Mouse (Mus musculus): ENCODE results near the gene Vsig2.

Vsig2 gene

GRCm38 (mm10) chr9:37539170-37540025, at the start of gene Vsig2:
TSS of gene Vsig2 (plus strand) at chr9:37539255.
- DNase-seq (ENCODE audit: low spot score in 2 of 2) = no peak

GRCm38 (mm10) chr9:37489446-37490120, 49.5 kb upstream of the Vsig2 start:
- peak; percentile 24 to 51 for DNase-seq (ENCODE audit: low spot score in 2 of 2)

GRCm38 (mm10) chr9:37495761-37496160, 43.3 kb upstream of the Vsig2 start:
- no peak for DNase-seq (ENCODE audit: low spot score in 2 of 2)

DNA sequence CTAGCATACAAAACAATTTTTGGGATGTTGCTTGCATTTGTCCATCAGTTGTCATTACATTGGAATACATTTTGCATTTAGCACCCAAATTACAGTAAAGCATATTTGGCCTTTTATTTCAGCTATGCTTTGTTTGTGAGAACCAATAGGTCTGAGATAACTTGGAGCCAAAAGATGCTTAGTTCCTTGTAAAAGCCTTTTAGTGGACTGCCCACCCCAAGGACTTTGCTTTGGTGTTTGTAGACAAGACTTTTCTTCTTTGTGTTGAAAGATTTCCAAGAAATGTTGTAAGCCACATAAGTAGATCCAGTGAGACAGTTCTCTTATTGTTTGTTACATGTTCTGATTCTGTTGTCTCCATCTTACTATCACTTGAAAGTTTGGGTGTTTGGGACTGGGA, 42.7 kb upstream of the Vsig2 start:
- no peak for DNase-seq (ENCODE audit: low spot score in 2 of 2)

DNA sequence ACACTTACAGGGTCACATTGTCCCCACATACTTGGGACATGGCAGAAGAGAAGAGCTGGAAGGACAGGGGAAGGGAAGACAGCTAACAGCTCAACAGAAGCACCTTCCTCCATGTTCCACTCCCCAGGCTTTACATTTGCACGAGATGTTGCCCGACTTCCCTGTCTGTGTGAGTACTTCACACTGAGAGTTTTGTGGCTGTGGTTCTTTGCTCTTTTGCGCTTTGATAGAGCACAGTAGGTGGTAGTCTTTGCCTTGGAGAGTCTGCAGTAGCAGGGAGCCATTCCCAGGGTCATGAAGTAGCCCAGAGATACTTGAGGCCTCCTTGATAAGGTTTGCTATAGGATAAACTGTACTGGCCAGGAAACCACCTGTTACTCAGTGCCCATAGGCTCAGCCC, 38.9 kb upstream of the Vsig2 start:
- DNase-seq (ENCODE audit: low spot score in 2 of 2) = no peak

GRCm38 (mm10) chr9:37501170-37501569, 37.9 kb upstream of the Vsig2 start:
- DNase-seq (ENCODE audit: low spot score in 2 of 2) = no peak

DNA sequence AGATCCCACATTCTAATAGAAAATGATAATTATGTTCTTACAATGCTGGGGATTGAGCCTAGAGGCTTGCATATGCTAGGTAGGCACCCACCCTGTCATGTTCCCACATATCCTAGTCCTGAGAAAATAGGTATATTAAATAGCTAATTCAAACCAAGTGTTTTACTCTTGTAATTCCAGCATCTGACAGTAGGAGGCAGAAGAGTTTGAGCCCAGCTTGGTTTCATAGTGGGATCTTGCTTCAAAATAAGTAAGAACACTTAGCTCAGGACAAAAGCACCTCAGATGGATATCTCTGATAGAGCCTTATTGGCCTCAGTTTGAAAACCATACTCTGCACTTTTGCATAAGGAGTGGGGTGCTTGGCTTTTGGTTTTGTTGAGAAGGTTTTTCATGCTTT, 34.7 kb upstream of the Vsig2 start:
- DNase-seq (ENCODE audit: low spot score in 2 of 2) = no peak

- no peak for DNase-seq (ENCODE audit: low spot score in 2 of 2)
These were observed 33.0 kb upstream of the Vsig2 start for GRCm38 (mm10) chr9:37506023-37506422.

- no peak for DNase-seq (ENCODE audit: low spot score in 2 of 2)
These were observed 27.0 kb upstream of the Vsig2 start for GRCm38 (mm10) chr9:37512097-37512496.

GRCm38 (mm10) chr9:37514456-37514855, 24.6 kb upstream of the Vsig2 start:
- DNase-seq (ENCODE audit: low spot score in 2 of 2) = no peak

- no peak for DNase-seq (ENCODE audit: low spot score in 2 of 2)
These were observed 21.6 kb upstream of the Vsig2 start for GRCm38 (mm10) chr9:37517467-37517866.

GRCm38 (mm10) chr9:37518991-37519390, 20.1 kb upstream of the Vsig2 start:
- no peak for DNase-seq (ENCODE audit: low spot score in 2 of 2)

DNA sequence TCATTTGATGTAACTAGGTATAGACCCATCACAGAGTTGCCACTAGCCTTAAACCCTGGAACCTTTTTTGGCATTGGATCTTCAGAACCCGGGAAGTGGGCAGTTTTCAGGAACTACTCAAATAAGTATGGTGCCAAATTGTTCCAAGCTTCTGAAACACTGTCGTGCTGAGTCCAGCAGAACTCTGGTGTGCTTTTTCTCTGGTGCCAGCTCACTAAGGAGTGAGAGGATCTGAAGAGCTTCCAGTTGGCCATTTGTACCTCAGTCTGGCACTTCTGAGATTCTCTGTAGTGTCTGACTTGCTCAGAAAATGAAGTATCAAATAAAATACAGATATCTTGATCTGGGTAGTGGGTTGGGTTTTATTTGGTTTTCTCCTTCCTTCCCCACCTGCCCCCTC, 19.1 kb upstream of the Vsig2 start:
- DNase-seq (ENCODE audit: low spot score in 2 of 2) = no peak

DNA sequence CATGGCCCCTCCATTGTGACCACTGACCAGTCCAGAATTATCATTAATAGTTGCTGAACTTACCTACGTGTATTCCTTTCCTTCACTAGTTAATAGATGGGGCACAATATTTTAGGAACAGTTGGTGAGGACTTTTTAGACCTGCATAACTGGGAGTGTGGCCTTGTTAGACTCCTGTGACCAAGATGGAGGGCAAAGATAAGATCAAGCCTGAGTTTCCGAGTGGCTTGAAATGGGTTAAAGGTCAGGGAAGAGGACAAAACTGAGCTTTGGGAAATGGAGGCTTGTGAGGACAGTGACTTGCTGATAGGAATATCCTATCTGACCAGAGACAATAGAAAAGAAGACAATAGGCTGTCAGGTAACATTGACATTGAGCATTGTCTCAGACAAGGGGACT, 13.6 kb upstream of the Vsig2 start:
- no peak for DNase-seq (ENCODE audit: low spot score in 2 of 2)

DNA sequence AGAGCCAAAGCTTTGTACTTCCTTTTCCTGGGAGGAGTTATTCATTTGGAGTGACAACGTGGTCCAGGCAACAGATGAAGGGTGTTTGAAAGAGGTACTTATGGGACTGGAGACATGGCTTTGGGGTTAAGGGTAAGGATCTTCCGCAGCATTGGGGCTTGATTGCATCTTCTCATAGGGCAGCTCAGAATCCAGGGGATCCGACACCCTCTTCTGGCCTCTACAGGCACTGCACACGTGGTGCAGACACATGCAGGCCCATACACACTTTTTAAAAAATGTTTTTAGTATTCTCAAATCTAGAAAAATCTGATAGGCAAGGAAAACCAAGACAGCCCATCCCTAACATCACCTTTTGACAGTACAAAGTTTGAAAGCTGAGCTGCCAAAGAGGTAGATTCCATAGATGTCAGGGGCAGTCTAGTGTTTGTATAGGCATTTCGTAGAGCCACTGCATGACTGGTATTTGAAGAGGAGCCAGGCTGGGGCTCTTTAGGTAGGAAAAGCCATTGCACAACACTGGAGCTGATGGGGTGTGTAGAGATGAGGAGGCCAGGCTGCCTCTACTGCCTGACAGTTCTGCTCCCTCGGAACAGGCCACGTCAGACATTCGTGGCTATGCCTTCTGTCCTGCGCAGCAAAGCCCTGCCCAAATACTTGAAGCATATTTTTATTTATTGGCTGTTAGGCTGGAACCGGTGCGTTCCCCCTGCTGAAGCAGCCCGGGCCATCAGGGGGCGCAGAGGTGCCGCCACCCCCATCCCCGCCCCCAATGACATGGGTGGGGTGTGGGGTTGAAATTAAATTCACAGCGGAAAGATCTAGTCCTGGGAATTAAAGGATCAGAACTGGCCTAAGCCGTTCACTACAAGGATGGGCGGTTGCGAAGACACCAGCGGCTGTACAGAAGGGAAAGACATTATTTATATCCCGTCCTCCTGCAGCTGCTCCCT, 12.3 kb upstream of the Vsig2 start:
- DNase-seq (ENCODE audit: low spot score in 2 of 2) = no peak

- DNase-seq (ENCODE audit: low spot score in 2 of 2) = no peak
These were observed 11.4 kb upstream of the Vsig2 start, which contains the start of gene Esam for GRCm38 (mm10) chr9:37527396-37528224. TSS of gene Esam (plus strand) at chr9:37528078.

DNA sequence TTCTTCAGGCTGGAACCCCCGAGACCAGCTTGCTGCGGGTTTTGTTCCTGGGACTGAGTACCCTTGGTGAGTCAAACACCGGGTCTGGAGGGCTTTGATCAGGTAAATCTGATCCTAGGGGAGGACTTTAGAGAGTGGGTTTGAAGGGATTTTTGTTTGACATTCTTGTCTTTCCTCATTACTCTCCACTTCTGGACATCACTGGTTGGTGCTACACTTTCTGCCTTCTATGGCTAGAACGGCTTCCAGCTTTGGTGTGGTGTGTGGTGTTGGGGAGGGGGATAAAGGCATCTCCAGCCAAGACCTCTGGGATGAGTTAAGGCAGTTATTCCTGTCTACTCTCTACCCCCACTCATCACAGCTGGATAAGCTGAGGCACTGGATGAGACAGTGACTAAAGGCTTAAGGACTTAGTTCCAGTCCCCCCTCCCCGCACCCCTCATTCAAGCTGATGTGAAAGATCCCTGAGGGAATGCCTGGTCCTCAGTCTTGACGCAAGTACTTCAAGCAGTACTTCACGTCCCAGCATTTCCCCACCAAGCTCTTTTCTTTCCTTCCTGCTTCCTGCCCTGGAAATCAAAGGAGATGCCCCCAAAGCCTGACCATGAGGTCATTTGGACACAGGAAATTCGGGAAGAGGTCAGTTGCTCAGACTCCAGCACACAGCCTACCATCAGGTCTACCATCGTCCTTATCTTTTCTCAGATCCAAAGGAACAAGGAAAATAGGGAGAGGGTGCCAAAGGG, 10.7 kb upstream of the Vsig2 start:
- DNase-seq (ENCODE audit: low spot score in 2 of 2) = no peak

- DNase-seq (ENCODE audit: low spot score in 2 of 2) = no peak
These were observed 8.8 kb upstream of the Vsig2 start for GRCm38 (mm10) chr9:37530031-37530887.

Data from cerebellum, postnatal 4 days (tissue).